Mouse (Mus musculus) liver, embryonic 14.5 days (tissue): ENCODE data around the gene Zfp560.

Source experiments
- CTCF ChIP-seq: IDR thresholded peaks from 2 replicates; pipeline ENCODE4 v1.5.1; 2016; ENCODE audit warnings: antibody characterized with exemption, low read depth, control low read depth
- EP300 ChIP-seq: IDR thresholded peaks from 2 replicates; pipeline ENCODE4 v1.6.1; 2016; ENCODE audit warnings: antibody characterized with exemption, low read depth

- TF ChIP-seq EP300 (no peak), CTCF (0 out of 2 replicates have a peak, but pooled peaks have one; percentile 25)
Observed at GRCm38 (mm10) chr9:20385343-20385703, 346 bp upstream of the Zfp560 start.
